Mouse (Mus musculus): Measurements from ENCODE around the gene Arnt. TPM values are rescaled to one million over a fixed set of nuclear protein-coding genes. Genes with fewer than 3 reads are reported as not detected.
"Not testable (repeated sequence)": the region's sequence is repeated elsewhere in the genome, so short reads cannot be mapped to it uniquely, and the experiment has no call there.

Arnt gene
- total and polyA plus RNA-seq, 2 experiments from 2014 or later, result 8.7 to 12.4 TPM

- Histone ChIP-seq H3K4me1 (ENCODE audit: insufficient read depth, low read length) (no peaks in the 10 kb centered on the region), H3K4me3 (ENCODE audit: low read depth, low read length) (no peak overlapping the region), H3K4me2 (ENCODE audit: low read depth, low read length, poor library complexity, severe bottlenecking) (no peak overlapping the region), H3K27ac (ENCODE audit: low read depth, low read length) (no peak overlapping the region), H3K9me3 (ENCODE audit: low read length) (no peaks in the 10 kb centered on the region), H3K36me3 (ENCODE audit: insufficient read depth, low read length) (no peaks in the 10 kb centered on the region), H3K9ac (replicated peaks; ENCODE audit: low read length, poor library complexity, severe bottlenecking) (no peak overlapping the region), H3K27me3 (ENCODE audit: insufficient read depth, low read length) (no peaks in the 10 kb centered on the region)
- TF ChIP-seq CTCF (IDR thresholded peaks at IDR 0.05), result no peak
- 85% methylated on average over 5 of the region's 5 CpGs for WGBS
- DNase-seq (ENCODE audit: low spot score) (no peak), ATAC-seq (ENCODE audit: low FRiP score) (no peak)
Measured at GRCm38 (mm10) chr3:95533364-95533763, 99.2 kb downstream of the Arnt start.

GRCm38 (mm10) chr3:95534927-95535326, 100.7 kb downstream of the Arnt start:
- Histone ChIP-seq H3K4me3 (ENCODE audit: low read depth, low read length) (no peak overlapping the region), H3K4me2 (ENCODE audit: low read depth, low read length, poor library complexity, severe bottlenecking) (no peak overlapping the region), H3K27me3 (ENCODE audit: insufficient read depth, low read length) (no peaks in the 10 kb centered on the region), H3K27ac (ENCODE audit: low read depth, low read length) (no peak overlapping the region), H3K9me3 (ENCODE audit: low read length) (no peaks in the 10 kb centered on the region), H3K9ac (replicated peaks; ENCODE audit: low read length, poor library complexity, severe bottlenecking) (no peak overlapping the region), H3K4me1 (ENCODE audit: insufficient read depth, low read length) (no peaks in the 10 kb centered on the region), H3K36me3 (ENCODE audit: insufficient read depth, low read length) (no peaks in the 10 kb centered on the region)
- no peak for ATAC-seq (ENCODE audit: low FRiP score)
- no peak for TF ChIP-seq CTCF (IDR thresholded peaks at IDR 0.05)
- WGBS, result 81% methylated on average over 1 of the region's 1 CpGs
- DNase-seq (ENCODE audit: low spot score), result no peak

- 90% methylated on average over 10 of the region's 10 CpGs for WGBS
- no peaks in the 10 kb centered on the region for H3K4me1 ChIP-seq (ENCODE audit: insufficient read depth, low read length)
- no peak for ATAC-seq (ENCODE audit: low FRiP score)
- DNase-seq (ENCODE audit: low spot score), result no peak
- H3K4me3 ChIP-seq (ENCODE audit: low read depth, low read length), result no peak overlapping the region
- no peak for TF ChIP-seq CTCF (IDR thresholded peaks at IDR 0.05)
- H3K27ac ChIP-seq (ENCODE audit: low read depth, low read length), result no peak overlapping the region
- H3K9me3 ChIP-seq (ENCODE audit: low read length), result no peaks in the 10 kb centered on the region
- no peak overlapping the region for H3K4me2 ChIP-seq (ENCODE audit: low read depth, low read length, poor library complexity, severe bottlenecking)
- H3K27me3 ChIP-seq (ENCODE audit: insufficient read depth, low read length), result no peaks in the 10 kb centered on the region
- no peaks in the 10 kb centered on the region for H3K36me3 ChIP-seq (ENCODE audit: insufficient read depth, low read length)
- H3K9ac ChIP-seq (replicated peaks; ENCODE audit: low read length, poor library complexity, severe bottlenecking), result no peak overlapping the region
Measured at GRCm38 (mm10) chr3:95538936-95539335, 104.7 kb downstream of the Arnt start.

- WGBS, result 90% methylated on average over 4 of the region's 4 CpGs
- TF ChIP-seq CTCF (IDR thresholded peaks at IDR 0.05), result no peak
- Histone ChIP-seq H3K36me3 (ENCODE audit: insufficient read depth, low read length) (no peaks in the 10 kb centered on the region), H3K4me2 (ENCODE audit: low read depth, low read length, poor library complexity, severe bottlenecking) (no peak overlapping the region), H3K27me3 (ENCODE audit: insufficient read depth, low read length) (no peaks in the 10 kb centered on the region), H3K4me3 (ENCODE audit: low read depth, low read length) (no peak overlapping the region), H3K9me3 (ENCODE audit: low read length) (no peaks in the 10 kb centered on the region), H3K27ac (ENCODE audit: low read depth, low read length) (no peak overlapping the region), H3K4me1 (ENCODE audit: insufficient read depth, low read length) (no peaks in the 10 kb centered on the region), H3K9ac (replicated peaks; ENCODE audit: low read length, poor library complexity, severe bottlenecking) (no peak overlapping the region)
- ATAC-seq (ENCODE audit: low FRiP score), result no peak
- DNase-seq (ENCODE audit: low spot score), result no peak
Measured at GRCm38 (mm10) chr3:95539837-95540236, 105.6 kb downstream of the Arnt start.

GRCm38 (mm10) chr3:95541186-95541585, 107.0 kb downstream of the Arnt start:
- not testable (repeated sequence) for DNase-seq (ENCODE audit: low spot score); H3K9ac ChIP-seq (replicated peaks; ENCODE audit: low read length, poor library complexity, severe bottlenecking); H3K27me3 ChIP-seq (ENCODE audit: insufficient read depth, low read length); H3K36me3 ChIP-seq (ENCODE audit: insufficient read depth, low read length); H3K4me1 ChIP-seq (ENCODE audit: insufficient read depth, low read length); ATAC-seq (ENCODE audit: low FRiP score); H3K9me3 ChIP-seq (ENCODE audit: low read length); H3K4me3 ChIP-seq (ENCODE audit: low read depth, low read length); H3K4me2 ChIP-seq (ENCODE audit: low read depth, low read length, poor library complexity, severe bottlenecking); H3K27ac ChIP-seq (ENCODE audit: low read depth, low read length)
- 87% methylated on average over 2 of the region's 2 CpGs for WGBS

GRCm38 (mm10) chr3:95542171-95542570, 108.0 kb downstream of the Arnt start:
- no peak for DNase-seq (ENCODE audit: low spot score)
- no peak overlapping the region for H3K9ac ChIP-seq (replicated peaks; ENCODE audit: low read length, poor library complexity, severe bottlenecking)
- H3K4me2 ChIP-seq (ENCODE audit: low read depth, low read length, poor library complexity, severe bottlenecking), result no peak overlapping the region
- H3K36me3 ChIP-seq (ENCODE audit: insufficient read depth, low read length), result no peaks in the 10 kb centered on the region
- H3K27ac ChIP-seq (ENCODE audit: low read depth, low read length), result no peak overlapping the region
- no peaks in the 10 kb centered on the region for H3K9me3 ChIP-seq (ENCODE audit: low read length)
- no peak for ATAC-seq (ENCODE audit: low FRiP score)
- TF ChIP-seq CTCF (IDR thresholded peaks at IDR 0.05), result no peak
- H3K27me3 ChIP-seq (ENCODE audit: insufficient read depth, low read length), result no peaks in the 10 kb centered on the region
- H3K4me3 ChIP-seq (ENCODE audit: low read depth, low read length), result no peak overlapping the region
- no peaks in the 10 kb centered on the region for H3K4me1 ChIP-seq (ENCODE audit: insufficient read depth, low read length)

All from midbrain, postnatal 0 days (tissue).